Mouse (Mus musculus) liver, postnatal 0 days (tissue): ENCODE measurements at regions not wholly inside any gene's neighbourhood (a gene's known extent, or its start where the extent isn't known, plus 50 kb on each side); places are given as distances from the start of the nearest gene placed in this dataset.

Experiments
- CTCF ChIP-seq: sonication (generic); IDR thresholded peaks from 2 replicates; pipeline ENCODE4 v1.5.1; 2016; ENCODE audit warnings: antibody characterized with exemption, low read depth
- EP300 ChIP-seq: IDR thresholded peaks from 2 replicates; pipeline ENCODE4 v1.6.1; 2016; ENCODE audit warnings: antibody characterized with exemption, low read depth, mild to moderate bottlenecking

GRCm38 (mm10) chr9:34155240-34156019, 330.3 kb upstream of the Kirrel3 start:
- no peak for TF ChIP-seq CTCF
- TF ChIP-seq EP300 = no peak
